Mouse (Mus musculus): Measurements from ENCODE around the gene Gng2.
A peak's percentile ranks its signal among the peaks of the same experiment; 100 is the strongest.

Gng2 gene

GRCm38 (mm10) chr14:19976421-19977270 is 781 bp downstream of the Gng2 start:
- DNase-seq = peak; percentile 45

GRCm38 (mm10) chr14:19974978-19975493 is 2.4 kb downstream of the Gng2 start:
- no peak for DNase-seq

GRCm38 (mm10) chr14:19974429-19974828 is 3.0 kb downstream of the Gng2 start:
- DNase-seq = no peak

- no peak for DNase-seq
Observed at GRCm38 (mm10) chr14:19972316-19973029, 5.0 kb downstream of the Gng2 start.

GRCm38 (mm10) chr14:19970845-19971244 is 6.6 kb downstream of the Gng2 start:
- no peak for DNase-seq

- no peak for DNase-seq
Observed at GRCm38 (mm10) chr14:19970106-19970785, 7.2 kb downstream of the Gng2 start.

- DNase-seq = no peak
Observed at GRCm38 (mm10) chr14:19969566-19969965, 7.9 kb downstream of the Gng2 start.

- DNase-seq = no peak
Observed at GRCm38 (mm10) chr14:19969011-19969521, 8.4 kb downstream of the Gng2 start.

- DNase-seq = no peak
Observed at GRCm38 (mm10) chr14:19968321-19969010, 9.0 kb downstream of the Gng2 start.

- no peak for DNase-seq
Observed at GRCm38 (mm10) chr14:19967482-19967881, 9.9 kb downstream of the Gng2 start.

- DNase-seq = no peak
Observed at GRCm38 (mm10) chr14:19963961-19964505, 13.4 kb downstream of the Gng2 start.

GRCm38 (mm10) chr14:19961924-19962915 is 15.2 kb downstream of the Gng2 start:
- DNase-seq = no peak

- DNase-seq = no peak
Observed at GRCm38 (mm10) chr14:19959860-19960259, 17.6 kb downstream of the Gng2 start.

- DNase-seq = no peak
Observed at GRCm38 (mm10) chr14:19955077-19955476, 22.4 kb downstream of the Gng2 start.

- DNase-seq = no peak
Observed at GRCm38 (mm10) chr14:19950812-19951211, 26.6 kb downstream of the Gng2 start.

GRCm38 (mm10) chr14:19949475-19949874 is 28.0 kb downstream of the Gng2 start:
- DNase-seq = no peak

GRCm38 (mm10) chr14:19946221-19946620 is 31.2 kb downstream of the Gng2 start:
- DNase-seq = no peak

- DNase-seq = no peak
Observed at GRCm38 (mm10) chr14:19942732-19943131, 34.7 kb downstream of the Gng2 start.

- DNase-seq = no peak
Observed at GRCm38 (mm10) chr14:19942329-19942728, 35.1 kb downstream of the Gng2 start.

- no peak for DNase-seq
Observed at GRCm38 (mm10) chr14:19940066-19940465, 37.4 kb downstream of the Gng2 start.

- no peak for DNase-seq
Observed at GRCm38 (mm10) chr14:19938545-19938944, 38.9 kb downstream of the Gng2 start.
